Mouse (Mus musculus) heart, embryonic 11.5 days (tissue): ENCODE data around the gene Gm17416. TPM values are rescaled to one million over a fixed set of nuclear protein-coding genes. Genes with fewer than 3 reads are reported as not detected.

Experiments
- ATAC-seq: fragments of 200-750 bp; cut with Nextera tagmentation; replicated peaks from 2 replicates; pipeline ENCODE4 v1.8.0; 2017; ENCODE audit warnings: moderate library complexity; ENCODE audit not compliant: insufficient number of reproducible peaks, low FRiP score, low TSS enrichment
- H3K27ac ChIP-seq: fragments of 300-500 bp; sonication (generic); 2 replicates; pipeline ENCODE4 v1.5.1; 2014; ENCODE audit warnings: mild to moderate bottlenecking, low read depth, low read length
- H3K27me3 ChIP-seq: fragments of 300-500 bp; sonication (generic); 2 replicates; pipeline ENCODE4 v1.6.1; 2014; ENCODE audit warnings: mild to moderate bottlenecking, low read length, mixed read lengths; ENCODE audit not compliant: control insufficient read depth, insufficient read depth
- H3K36me3 ChIP-seq: fragments of 300-500 bp; sonication (generic); 2 replicates; pipeline ENCODE4 v1.6.1; 2014; ENCODE audit warnings: mild to moderate bottlenecking, low read length, moderate library complexity, mixed read lengths; ENCODE audit not compliant: control insufficient read depth, insufficient read depth
- H3K4me1 ChIP-seq: fragments of 300-500 bp; sonication (generic); 2 replicates; pipeline ENCODE4 v1.6.1; 2014; ENCODE audit warnings: low read length; ENCODE audit not compliant: control insufficient read depth, insufficient read depth
- H3K4me2 ChIP-seq: fragments of 300-500 bp; sonication (generic); 2 replicates; pipeline ENCODE4 v1.6.1; 2014; ENCODE audit warnings: mild to moderate bottlenecking, moderate library complexity
- H3K4me3 ChIP-seq: fragments of 300-500 bp; sonication (generic); 2 replicates; pipeline ENCODE4 v1.5.1; 2014; ENCODE audit warnings: low read depth, low read length
- H3K9ac ChIP-seq: fragments of 300-500 bp; sonication (generic); 2 replicates; pipeline ENCODE4 v1.6.1; 2014; ENCODE audit warnings: mild to moderate bottlenecking, low read depth, low read length, moderate library complexity
- H3K9me3 ChIP-seq: fragments of 300-500 bp; sonication (generic); replicated peaks from 2 replicates; pipeline ENCODE4 v1.6.1; 2016; ENCODE audit warnings: low read length; ENCODE audit not compliant: control insufficient read depth
- WGBS: fragments of 180-500 bp; shearing (Covaris S2); extraction: QIAGEN DNeasy Blood & Tissue Kit; methylation state at CpG from one replicate; pipeline ENCODE4 v1.1.7; 2014; ENCODE audit not compliant: insufficient replicate concordance; 5-methylcytosine and 5-hydroxymethylcytosine counted together
- polyA plus RNA-seq: library from polyadenylated mRNA; unstranded; fragments of >200 nt; fragmentation: Nextera tagmentation; extraction: Ambion mirVana; gene quantifications from 2 replicates; pipeline ENCODE4 v1.2.1, GENCODE M21; 2014

Gm17416 gene
- polyA plus RNA-seq, 1 experiment from 2014 or later = not detected

DNA sequence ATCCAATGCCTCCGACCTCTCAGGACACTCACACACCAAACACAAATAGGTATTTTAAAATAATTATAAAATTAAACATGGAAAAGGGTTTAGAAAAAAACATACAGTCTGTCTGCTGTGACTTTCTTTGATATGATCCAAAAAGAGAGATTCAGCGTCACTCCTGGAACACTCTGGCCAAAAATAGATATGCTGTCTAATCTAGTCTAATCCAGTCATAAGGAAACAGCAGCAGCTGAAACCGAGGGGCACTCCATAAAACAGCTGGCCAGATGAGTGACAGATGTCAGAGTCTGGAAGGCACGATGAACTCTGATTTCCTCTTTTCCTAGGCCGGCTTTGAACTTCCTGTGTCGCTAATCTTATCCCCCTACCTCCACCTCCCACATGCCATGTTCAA lies 47.3 kb downstream of the Gm17416 start:
- no peak overlapping the region for H3K27ac ChIP-seq
- H3K36me3 ChIP-seq = no peaks in the 10 kb centered on the region
- ATAC-seq = no peak
- no peak overlapping the region for H3K9ac ChIP-seq
- H3K4me2 ChIP-seq = no peak overlapping the region
- H3K9me3 ChIP-seq = no peaks in the 10 kb centered on the region
- H3K27me3 ChIP-seq = no peaks in the 10 kb centered on the region
- H3K4me1 ChIP-seq = no peaks in the 10 kb centered on the region; the same call in 1 of the 2 replicates
- 40% methylated on average over 6 of the region's 6 CpGs for WGBS
- no peak overlapping the region for H3K4me3 ChIP-seq

- Histone ChIP-seq H3K9ac (no peak overlapping the region), H3K4me3 (no peak overlapping the region), H3K27ac (no peak overlapping the region), H3K4me1 (no peaks in the 10 kb centered on the region; the same call in 1 of the 2 replicates), H3K4me2 (no peak overlapping the region), H3K36me3 (no peaks in the 10 kb centered on the region), H3K27me3 (no peaks in the 10 kb centered on the region), H3K9me3 (no peaks in the 10 kb centered on the region)
- no peak for ATAC-seq
- 61% methylated on average over 5 of the region's 5 CpGs for WGBS
These were observed 48.2 kb downstream of the Gm17416 start for GRCm38 (mm10) chr2:152617374-152617773.

Other genes starting within 250 kb of the Gm17416 start
- gene Rbck1, start 236.7 kb upstream of the Gm17416 start, polyA plus RNA-seq = 62.6 and 64.5 TPM in 2 replicates
- 3.4 and 3.6 TPM in 2 replicates for gene Trib3, start 225.3 kb upstream of the Gm17416 start, polyA plus RNA-seq
- gene Nrsn2, start 192.7 kb upstream of the Gm17416 start, polyA plus RNA-seq = 3.8 and 5.5 TPM in 2 replicates
- 12.9 and 13.9 TPM in 2 replicates for gene Sox12, start 171.3 kb upstream of the Gm17416 start, polyA plus RNA-seq
- 50.9 and 55.4 TPM in 2 replicates for gene Zcchc3, start 154.3 kb upstream of the Gm17416 start, polyA plus RNA-seq
- 1.4 and 1.5 TPM in 2 replicates for gene 6820408C15Rik, start 153.8 kb upstream of the Gm17416 start, polyA plus RNA-seq
- not detected in 2 replicates for gene Defb23, start 104.7 kb upstream of the Gm17416 start, polyA plus RNA-seq
- gene Defb20, start 92.3 kb upstream of the Gm17416 start, polyA plus RNA-seq = not detected in 2 replicates
- not detected in 2 replicates for gene Defb22, start 79.2 kb upstream of the Gm17416 start, polyA plus RNA-seq
- not detected in 2 replicates for gene Defb26, start 57.6 kb upstream of the Gm17416 start, polyA plus RNA-seq
- gene Defb28, start 51.1 kb upstream of the Gm17416 start, polyA plus RNA-seq = not detected in 2 replicates
- not detected in 2 replicates for gene Defb29, start 29.2 kb upstream of the Gm17416 start, polyA plus RNA-seq
- gene Defb21, start 3.4 kb downstream of the Gm17416 start, polyA plus RNA-seq = not detected in 2 replicates
- gene Defb19, start 11.0 kb downstream of the Gm17416 start, polyA plus RNA-seq = 1.5 TPM in 1 of 2 replicates, not detected in the other
- gene Defb45, start 30.1 kb downstream of the Gm17416 start, polyA plus RNA-seq = not detected in 2 replicates
- gene Defb36, start 35.0 kb downstream of the Gm17416 start, polyA plus RNA-seq = not detected in 2 replicates
- gene Defb25, start 53.7 kb downstream of the Gm17416 start, polyA plus RNA-seq = 1.2 and 1.4 TPM in 2 replicates
- gene Rem1, start 57.6 kb downstream of the Gm17416 start, polyA plus RNA-seq = 5.8 and 6.1 TPM in 2 replicates
- 92.3 and 92.8 TPM in 2 replicates for gene H13, start 100.1 kb downstream of the Gm17416 start, polyA plus RNA-seq
- gene Mcts2, start 117.7 kb downstream of the Gm17416 start, polyA plus RNA-seq = 22.2 and 29.2 TPM in 2 replicates
- gene Id1, start 166.9 kb downstream of the Gm17416 start, polyA plus RNA-seq = 95.3 and 98.1 TPM in 2 replicates
- 22.4 and 22.5 TPM in 2 replicates for gene Cox4i2, start 184.8 kb downstream of the Gm17416 start, polyA plus RNA-seq